Mouse (Mus musculus) embryo, embryonic 11.5 days (tissue): Measurements from ENCODE around the gene Qrich2.
A peak's percentile ranks its signal among the peaks of the same experiment; 100 is the strongest.
"Not testable (repeated sequence)": the region's sequence is repeated elsewhere in the genome, so short reads cannot be mapped to it uniquely, and the experiment has no call there.

Source experiments
- DNase-seq: peaks from one replicate; pipeline ENCODE4 v3.0.0-alpha.2; 2012; ENCODE audit warnings: low read depth, low spot score

Qrich2 gene

DNA sequence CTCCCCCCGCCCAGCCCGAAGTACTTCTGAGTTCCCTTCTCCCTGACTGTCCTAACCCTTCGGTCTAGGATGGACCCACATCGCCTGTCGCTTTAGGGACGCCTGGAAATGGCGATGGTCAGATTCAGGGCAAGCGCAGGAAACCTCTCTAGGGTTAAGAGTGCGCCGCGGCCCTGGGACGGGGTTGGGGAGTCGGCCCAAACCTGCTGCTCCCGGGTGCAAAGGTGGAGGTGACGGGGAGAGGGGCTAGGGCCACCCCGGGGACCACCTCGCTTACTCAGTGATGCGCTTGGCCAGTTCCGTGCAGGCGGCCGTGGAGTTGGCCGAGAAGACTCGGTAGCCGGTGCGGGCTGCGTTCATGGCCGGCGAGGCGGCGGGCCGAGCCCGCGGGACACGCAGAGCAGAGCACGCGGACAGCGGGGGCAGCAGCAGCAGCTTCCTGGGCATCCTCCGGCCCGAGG is 23.8 kb upstream of the Qrich2 start:
- no peak for DNase-seq

DNA sequence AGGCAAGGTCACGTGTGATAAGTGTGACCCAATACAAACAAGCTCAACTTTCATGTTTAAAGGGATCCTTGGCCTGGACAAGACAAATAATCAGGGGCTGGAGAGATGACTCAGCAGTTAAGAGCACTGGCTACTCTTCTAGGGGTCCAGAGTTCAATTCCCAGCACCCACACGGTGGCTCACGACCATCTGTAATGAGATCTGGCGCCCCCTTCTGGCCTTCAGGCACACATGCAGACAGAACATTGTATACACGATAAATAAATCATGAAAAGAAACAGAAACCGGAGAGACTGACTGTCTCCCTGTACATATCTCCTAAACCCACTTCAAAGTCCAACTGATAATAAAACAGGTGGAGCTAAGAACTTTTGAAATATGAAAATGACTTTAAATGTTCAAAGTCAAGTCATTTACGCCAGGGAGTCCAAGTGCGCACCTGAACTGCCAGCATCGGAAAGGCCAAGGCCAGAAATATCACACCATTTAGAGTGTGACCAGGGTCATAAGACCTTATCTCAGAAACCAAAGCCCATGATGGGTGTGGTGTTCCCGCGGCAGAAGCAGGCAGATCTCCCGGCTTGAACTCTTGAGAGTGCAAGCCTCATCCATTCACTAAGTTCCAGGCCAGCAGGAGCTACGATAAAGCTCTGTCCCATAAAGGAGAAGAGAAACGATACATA is 22.8 kb upstream of the Qrich2 start:
- DNase-seq = no peak

DNA sequence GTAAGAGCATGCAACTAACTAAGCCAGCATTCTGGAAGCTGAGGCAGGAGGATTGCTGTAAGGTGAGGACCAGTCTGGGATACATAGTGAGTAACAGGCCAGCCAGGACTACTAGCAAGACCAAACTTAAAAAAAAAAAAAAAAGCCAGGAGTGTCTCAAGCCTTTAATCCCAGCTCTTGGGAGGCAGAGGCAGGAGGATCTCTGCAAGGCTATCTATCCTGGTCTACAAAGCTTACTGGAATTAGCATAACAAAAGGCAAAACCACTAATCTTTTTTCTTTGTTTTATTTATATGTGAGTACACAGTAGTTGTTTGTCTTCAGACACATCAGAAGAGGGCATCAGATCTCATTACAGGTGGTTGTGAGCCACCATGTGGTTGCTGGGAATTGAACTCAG is 22.2 kb upstream of the Qrich2 start:
- no peak for DNase-seq

DNA sequence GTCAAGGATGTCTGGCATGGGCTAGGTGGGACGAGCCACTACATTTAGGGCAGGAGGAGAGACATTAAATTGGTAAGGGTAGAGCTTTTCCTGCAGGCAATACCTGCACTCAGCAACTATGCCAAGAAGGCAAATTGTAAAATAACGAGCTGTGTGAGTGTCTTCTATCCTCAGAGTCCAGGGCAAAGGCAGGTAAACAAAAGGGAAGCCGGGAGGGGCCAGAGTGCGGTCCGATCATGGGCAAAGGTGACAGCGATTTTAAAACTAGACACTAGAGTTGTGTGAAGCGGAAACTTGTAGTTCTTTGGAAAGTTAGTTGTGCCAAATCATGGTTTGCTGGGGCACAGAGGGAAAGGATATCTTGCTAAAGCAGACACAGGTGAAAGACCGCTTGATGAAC is 18.2 kb upstream of the Qrich2 start:
- DNase-seq = no peak

DNA sequence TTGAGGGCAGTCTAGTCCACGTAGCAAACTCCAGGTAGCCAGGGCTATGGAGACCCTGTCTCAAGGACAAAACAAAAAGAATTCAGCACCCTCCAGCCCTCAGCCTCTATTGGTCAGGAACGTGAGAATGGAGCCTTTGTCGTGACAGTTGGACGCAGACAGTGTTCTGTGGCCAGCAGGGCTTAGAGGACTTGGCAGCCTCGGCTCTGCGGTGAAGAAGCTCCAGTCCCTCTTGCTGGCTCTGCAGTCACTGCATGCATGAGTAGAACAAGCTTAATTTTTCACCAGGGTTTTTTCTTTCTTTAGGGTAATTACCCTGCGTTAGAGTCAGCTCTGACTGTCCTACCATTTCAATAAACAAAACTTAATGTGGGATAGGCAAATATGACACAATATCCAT is 15.7 kb upstream of the Qrich2 start:
- DNase-seq = no peak

DNA sequence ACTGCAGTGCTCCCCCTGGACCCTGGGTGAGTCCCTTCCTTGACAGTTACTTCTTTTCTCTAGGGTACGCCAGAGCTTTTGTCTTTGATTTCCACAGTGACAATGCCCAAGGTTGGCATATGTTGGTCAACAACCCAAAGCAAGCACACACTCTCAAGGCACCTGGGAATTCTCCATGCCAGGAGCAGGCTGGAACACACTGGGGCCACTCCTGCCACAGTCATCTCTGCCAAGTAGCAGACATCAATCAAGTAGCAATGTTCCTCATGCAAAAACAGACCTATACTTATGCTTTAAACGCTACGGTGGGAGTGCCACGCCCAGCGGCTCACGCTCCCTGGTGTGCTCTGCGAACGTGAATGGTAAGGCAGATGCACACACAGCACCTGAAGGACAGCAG is 14.9 kb upstream of the Qrich2 start:
- no peak for DNase-seq

DNA sequence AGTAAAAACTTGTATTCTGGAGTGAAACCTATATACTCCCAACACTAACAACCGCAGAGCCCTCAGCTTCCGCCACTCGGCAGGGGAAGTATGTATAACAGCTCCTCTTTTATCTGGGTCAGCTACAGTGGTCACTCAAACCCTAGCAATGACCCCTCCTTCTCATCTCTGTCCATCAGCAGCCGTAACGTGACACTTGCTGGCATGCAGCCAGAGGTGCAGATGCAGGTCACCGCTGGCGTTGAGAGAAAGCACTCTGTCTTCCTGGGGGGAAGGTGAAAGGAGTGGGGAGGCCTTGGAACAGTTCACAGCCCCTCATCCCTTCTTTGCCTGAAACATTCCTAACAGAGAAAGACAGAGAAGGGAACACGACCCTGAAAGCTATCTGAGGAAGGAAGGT is 13.8 kb upstream of the Qrich2 start:
- no peak for DNase-seq

DNA sequence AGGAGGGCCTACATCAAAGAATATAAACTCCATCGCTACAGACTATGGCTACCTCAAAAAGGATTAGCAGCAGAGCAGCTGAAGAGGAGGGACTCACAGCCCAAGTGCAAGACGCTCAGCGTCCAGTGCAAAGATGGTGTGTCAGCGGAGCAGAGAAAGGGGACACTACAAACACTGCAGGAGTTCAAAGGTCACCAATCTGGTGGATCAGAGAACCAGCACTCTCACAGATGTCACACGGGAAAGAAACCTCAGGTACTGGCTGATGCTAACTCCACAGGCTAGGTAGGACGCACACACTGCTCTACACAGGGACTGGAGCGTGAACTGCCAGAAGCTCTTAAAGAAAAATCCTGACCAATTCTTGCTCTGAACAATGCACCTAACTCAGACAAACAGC is 12.9 kb upstream of the Qrich2 start:
- DNase-seq = no peak

DNA sequence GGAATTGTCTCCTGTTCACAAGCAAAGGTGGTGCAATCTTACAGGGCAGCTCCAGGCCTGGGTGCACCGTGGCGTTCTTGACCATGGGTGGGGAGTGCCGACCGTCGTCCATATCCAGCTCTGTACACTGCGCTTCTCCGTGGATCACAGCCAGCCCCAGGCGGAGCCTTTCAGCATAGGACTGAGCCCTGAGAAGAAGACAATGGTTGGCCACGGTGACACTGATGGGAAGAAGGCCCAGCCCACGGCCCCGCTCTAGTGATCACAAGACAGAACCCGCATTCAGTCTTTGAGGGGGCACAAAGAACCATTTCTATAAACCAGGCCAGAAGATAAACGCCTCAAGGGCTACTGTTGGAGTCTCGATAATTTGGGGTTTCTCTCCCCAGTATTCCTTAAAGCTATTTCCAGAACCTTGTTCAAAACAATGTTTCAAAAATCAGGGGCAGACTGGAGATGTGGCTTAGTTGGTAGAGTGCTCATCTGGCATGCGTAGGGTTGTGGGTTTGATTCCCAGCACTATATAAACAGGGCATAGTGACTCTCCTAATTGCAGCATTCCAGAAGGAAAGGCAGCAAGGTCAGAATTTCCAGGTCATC is 11.2 kb upstream of the Qrich2 start:
- DNase-seq = no peak

DNA sequence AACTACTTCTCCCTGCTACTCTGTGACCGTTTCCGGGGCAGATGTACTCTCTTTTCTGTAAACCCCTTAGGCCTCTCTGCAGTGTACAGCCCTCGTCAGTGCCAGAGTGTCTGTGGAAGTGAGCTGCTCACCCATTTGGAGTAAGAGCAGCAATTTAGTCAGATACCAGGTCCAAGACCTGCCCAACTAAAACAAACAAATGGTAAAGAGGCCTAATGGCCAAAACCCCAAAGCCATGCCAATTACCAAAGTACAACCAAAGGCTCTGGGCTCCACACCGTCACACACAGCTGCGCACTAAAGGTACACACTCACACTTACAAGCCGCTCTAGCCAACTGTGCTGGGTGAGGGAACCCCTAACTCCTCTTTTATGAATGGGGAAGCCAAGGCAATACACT is 10.7 kb upstream of the Qrich2 start:
- no peak for DNase-seq

DNA sequence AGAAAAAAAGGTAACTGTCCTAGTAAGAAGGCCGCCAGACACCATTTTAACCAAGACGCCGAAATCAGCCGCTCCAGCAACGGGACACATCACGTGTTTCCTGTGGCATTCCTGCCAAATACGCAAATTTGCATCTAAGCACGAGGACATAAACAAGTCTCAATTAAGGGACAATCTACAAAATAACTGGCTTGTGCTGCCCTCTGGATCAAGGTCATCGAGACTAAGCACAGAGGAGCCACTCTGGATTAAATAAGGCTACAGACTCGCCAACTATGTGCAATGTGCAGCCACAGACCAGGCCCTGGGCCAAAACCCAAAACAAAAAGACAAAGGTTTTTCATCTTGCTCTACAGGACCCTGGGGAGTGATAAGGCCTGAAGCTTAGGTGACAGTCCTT is 10.0 kb upstream of the Qrich2 start:
- no peak for DNase-seq

DNA sequence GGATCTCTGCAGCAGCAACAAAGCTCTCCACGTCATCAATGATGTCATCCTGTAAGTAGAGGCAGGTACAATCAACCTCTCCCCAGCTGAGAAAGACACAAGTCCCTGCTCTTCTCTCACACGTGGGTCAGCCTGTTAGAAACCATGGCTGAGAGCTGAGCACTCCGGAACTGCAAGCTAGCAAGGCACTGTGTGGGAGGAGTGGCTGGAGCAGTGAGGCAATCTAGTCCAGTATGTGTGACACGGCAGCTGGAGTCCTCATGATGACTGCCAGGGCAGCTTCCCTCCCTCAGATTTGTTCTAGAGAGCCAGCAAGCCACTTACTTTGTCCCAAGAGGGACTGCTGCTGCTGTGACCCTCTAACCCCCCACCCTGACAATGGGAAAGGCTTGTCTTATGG is 6.2 kb upstream of the Qrich2 start:
- no peak for DNase-seq

DNA sequence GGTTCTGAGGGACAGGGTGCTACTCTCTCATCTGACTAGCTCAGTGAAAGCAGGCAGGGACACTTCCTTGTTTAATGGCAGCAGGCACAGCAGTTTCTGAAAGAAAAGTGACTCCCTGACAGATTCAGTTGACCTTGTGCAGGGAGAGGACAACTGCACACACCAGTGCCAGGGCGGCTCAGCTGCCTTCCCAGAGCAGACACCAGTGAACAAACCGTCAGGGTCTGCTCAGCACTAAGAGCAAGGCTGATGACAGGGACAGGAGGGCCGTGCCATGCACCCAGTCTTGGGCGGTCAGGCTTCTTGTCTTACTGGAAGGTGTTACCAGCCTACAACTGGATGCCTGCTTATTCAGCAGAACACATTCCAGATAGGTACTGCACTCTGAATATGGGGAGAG is 4.9 kb upstream of the Qrich2 start:
- no peak for DNase-seq

DNA sequence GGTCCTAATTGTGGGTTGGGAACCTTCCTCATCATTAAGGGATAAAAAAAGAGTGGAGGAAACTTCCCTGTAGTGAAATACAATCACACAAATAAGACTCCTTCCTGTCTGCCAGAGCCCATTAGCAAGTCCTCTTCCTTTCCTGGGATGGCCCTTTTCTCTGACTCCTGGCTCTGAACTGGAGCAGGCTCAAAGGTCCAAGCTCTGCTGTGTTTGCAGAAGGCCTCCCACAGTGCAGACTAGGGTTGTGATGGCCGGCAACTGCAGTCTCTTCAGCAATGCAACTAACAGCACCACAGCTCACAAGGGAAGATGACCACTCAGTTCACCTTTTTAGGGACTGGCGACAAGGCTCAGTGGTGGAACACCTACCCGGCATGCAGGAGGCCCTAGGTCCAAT is 4.2 kb upstream of the Qrich2 start:
- no peak for DNase-seq

DNA sequence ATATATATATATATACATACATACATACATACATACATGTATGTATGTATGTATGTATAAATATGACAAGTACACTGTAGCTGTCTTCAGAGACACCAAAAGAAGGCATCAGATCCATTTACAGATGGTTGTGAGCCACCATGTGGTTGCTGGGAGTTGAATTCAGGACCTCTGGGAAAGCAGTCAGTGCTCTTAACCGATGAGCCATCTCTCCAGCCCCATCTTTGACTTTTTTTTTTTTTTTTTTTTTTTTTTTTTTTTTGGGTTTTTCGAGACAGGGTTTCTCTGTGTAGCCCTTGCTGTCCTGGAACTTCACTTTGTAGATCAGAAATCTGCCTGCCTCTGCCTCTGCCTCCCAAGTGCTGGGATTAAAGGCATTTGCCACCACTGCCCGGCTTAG is 2.3 kb upstream of the Qrich2 start:
- DNase-seq = not testable (repeated sequence)

DNA sequence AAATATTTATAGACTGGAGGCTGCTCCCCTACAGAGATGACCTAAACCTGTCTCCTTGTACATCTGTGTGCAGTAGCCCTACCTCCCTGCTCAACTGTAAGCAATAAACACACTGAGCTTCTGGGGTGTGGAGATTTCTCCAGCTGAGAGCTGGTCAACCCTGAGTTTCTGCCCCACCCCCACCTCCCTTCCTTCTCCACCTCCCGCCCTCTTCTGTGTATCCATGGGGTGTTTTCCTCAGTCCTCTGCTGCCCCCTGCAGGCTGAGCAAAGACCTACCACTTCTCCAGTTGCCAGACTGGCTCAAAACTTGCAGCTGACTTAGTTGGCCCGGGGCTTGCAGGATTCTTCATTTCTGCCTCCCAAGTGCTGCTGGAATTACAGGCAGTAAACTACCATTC is 2.2 kb downstream of the Qrich2 start:
- DNase-seq = peak; percentile 74

DNA sequence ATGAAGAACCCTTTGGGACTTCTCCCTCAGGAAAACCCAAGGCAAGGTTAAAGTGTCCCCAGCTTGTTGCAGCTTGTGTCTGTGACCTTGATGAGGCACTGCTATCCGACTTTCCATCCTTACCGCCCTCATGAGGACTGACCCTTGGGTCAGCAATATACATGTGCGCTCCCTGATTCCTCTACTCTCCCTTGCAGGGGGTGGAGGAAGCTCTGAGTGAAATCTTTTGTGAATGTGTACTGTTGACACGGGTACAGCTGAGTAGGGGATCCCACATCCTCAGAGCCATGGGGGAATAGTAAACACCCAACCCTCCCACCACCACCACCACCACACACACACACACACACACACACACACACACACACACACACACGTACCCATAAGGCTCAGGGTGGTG is 2.7 kb downstream of the Qrich2 start:
- DNase-seq = no peak

DNA sequence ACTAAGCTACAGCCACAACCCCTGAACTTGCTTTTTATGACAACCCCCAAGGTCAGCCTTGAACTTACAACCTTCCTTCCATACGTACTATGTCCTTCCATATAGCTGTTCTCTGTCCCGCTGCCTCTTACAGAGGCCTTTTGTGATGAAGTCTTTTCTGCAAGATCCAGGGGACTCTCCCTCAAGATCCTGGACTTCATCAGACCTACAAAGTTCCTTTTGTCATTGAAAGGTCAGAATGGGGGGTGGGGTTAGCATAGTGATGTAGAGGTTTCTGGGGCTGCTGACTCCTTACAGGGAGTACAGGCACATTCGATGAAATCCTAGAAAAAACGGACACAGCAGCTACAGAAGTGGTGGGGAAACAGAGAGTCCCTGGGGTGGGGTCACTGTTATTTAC is 6.3 kb downstream of the Qrich2 start:
- DNase-seq = no peak

DNA sequence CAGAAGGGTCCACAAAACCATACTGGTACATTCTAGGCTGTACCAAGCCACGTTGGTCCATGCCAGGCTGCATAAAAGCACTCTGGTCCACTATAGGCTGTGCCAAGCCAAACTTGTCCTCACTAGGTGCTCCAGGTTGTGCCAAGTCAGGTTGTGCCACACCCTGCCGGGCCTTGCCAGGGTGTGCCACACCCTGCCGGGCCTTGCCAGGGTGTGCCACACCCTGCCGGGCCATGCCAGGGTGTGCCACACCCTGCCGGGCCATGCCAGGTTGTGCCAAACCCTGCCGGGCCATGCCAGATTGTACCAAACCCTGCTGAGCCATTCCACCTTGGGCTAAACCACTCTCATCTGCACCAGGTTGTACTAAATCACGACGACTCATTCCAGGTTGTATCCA is 9.8 kb downstream of the Qrich2 start:
- no peak for DNase-seq

DNA sequence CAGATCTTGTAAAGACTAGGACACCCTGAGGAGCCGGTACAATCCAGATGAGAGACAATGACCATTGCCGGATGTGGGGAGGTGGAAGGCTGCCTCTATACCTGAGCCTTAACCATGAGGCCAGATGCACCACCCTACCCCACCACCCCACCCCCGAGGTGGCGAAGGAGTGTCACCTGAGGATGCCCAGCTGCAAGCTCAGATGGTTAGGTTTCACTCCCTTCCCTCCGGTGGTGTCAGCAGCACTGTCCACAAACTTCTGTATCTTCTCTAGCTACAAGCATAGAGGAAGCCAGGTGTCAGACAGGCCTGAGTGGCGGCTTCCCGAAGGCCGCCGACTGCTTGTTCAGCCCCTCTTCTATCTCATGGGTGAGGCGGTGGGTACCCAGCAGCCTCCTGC is 12.2 kb downstream of the Qrich2 start:
- no peak for DNase-seq

DNA sequence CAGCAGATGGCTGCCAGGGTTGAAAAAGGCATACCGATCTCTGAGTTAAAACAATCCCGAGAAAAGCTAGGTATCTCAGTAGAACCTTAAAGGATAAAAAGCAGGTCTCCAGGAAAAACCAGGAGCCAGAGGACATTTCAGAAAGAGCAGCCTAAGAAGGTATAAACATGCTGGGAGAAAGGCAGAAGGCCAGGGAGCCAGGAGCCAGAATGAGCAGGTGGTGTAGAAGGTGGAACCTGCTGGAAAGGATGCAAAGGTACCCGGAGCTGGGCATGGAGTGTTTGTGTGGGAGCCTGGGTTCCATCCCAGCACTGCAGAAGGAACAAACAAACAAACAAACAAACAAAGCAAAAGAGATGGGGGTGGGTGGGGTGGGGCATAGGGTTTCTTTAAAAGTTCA is 16.7 kb downstream of the Qrich2 start:
- no peak for DNase-seq

DNA sequence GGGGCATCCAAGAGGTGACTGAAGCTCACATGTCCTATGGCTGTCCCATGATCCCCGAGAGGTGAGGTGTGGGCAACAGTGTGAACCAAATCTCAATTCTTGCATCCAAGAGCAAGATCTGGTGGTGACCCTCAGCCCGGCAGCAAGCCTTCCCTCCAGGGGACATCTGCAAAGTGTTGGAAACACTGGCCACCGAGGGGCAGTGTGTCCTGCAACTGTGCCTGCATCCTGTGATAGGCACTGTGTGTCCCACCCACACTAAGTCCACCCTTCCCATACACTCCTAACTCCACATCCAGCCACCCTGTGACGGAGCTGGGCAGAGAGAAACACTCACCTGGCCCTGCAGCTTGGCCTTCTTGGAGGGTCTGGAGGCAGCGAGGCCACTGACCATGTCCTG is 18.2 kb downstream of the Qrich2 start:
- no peak for DNase-seq

DNA sequence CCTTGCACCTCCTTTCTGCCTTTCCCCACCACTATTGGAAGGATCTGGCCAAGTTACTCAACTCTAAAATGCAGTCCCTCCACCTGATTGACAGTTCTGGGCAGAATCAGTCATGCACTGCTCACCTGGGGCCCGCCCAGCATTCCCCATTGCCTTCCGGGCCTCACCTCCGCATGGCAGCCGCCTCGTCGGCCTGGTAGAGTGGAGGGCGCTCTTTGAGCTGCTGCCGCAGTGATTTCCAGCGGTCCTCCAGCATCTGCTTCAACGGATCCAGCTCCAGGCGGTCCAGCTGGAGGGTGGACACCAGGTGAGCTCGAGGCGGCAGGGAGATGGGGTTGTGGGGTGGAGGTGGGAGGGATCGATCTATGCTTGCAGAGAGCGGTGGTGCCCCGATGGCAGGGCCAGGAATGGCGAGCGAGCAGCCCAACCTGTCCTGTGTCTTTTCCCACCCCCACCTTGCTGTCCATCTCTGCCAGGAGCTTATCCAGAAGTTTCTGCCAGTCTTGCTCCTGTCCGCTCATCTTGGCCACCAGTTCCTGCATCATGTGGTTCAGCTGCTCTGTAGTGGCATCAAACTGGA is 19.6 kb downstream of the Qrich2 start:
- DNase-seq = no peak
